ENCODE assay signal across 22 mouse cellular contexts in genomic region chr10:75443017-75443416, GRCm38 (mm10). TPM values are rescaled to one million over a fixed set of nuclear protein-coding genes. Genes with fewer than 3 reads are reported as not detected.
A peak's percentile ranks its signal among the peaks of the same experiment; 100 is the strongest.
DNase-seq lines count a peak whose midpoint lies in the region; ATAC-seq and TF ChIP-seq lines count a peak whose summit lies in the region.
"Had no signal": no experiment of that assay in that cellular context is flagged by ENCODE, and none has a peak within 500 bp of the region (broad histone marks: within the 10 kb centered on the region; RNA-seq: fewer than 3 reads in every experiment).

No protein-coding gene starts in this region.

- no peaks in the 10 kb centered on the region for H3K27me3 ChIP-seq in kidney, adult 2 months (replicated peaks; ENCODE audit: control insufficient read depth, insufficient read depth, low read length)
- no peaks in the 10 kb centered on the region for H3K27me3 ChIP-seq in midbrain, embryonic 11.5 days (ENCODE audit: control insufficient read depth, insufficient read depth, low read length)
- no peaks in the 10 kb centered on the region for H3K27me3 ChIP-seq in midbrain, embryonic 14.5 days (ENCODE audit: control insufficient read depth, insufficient read depth, low read length)
- no peaks in the 10 kb centered on the region for H3K27me3 ChIP-seq in MEL (ENCODE audit: control insufficient read depth in 1 of 2, insufficient read depth in 2 of 2, low read length in 2 of 2)
- H3K27me3 ChIP-seq in stomach, postnatal 0 days (ENCODE audit: control insufficient read depth, insufficient read depth, low read length), result no peaks in the 10 kb centered on the region
- H3K27me3 ChIP-seq: heart, embryonic 13.5 days; hindbrain, embryonic 15.5 days; limb, embryonic 12.5 days; neural tube, embryonic 12.5 days had no signal

- ATAC-seq in midbrain, embryonic 11.5 days (ENCODE audit: low FRiP score), result no peak
- ATAC-seq in midbrain, embryonic 14.5 days (ENCODE audit: low FRiP score, low TSS enrichment), result no peak
- no peak for ATAC-seq in stomach, postnatal 0 days (ENCODE audit: low FRiP score, low TSS enrichment)
- ATAC-seq: forebrain, postnatal 0 days had no signal

- H3K9ac ChIP-seq in midbrain, embryonic 11.5 days (ENCODE audit: low read length), result no peak overlapping the region
- H3K9ac ChIP-seq in midbrain, embryonic 14.5 days (replicated peaks; ENCODE audit: low read length), result no peak overlapping the region
- no peak overlapping the region for H3K9ac ChIP-seq in MEL (ENCODE audit: control insufficient read depth, low read depth, low read length, poor library complexity, severe bottlenecking)
- H3K9ac ChIP-seq in stomach, postnatal 0 days (ENCODE audit: low read length), result no peak overlapping the region
- H3K9ac ChIP-seq: forebrain, postnatal 0 days; heart, embryonic 13.5 days; hindbrain, embryonic 15.5 days; limb, embryonic 12.5 days; liver, embryonic 15.5 days; neural tube, embryonic 12.5 days had no signal

- H3K9me3 ChIP-seq in midbrain, embryonic 11.5 days (ENCODE audit: control insufficient read depth, low read length), result no peaks in the 10 kb centered on the region
- H3K9me3 ChIP-seq in midbrain, embryonic 14.5 days (ENCODE audit: control insufficient read depth, low read length), result no peaks in the 10 kb centered on the region
- H3K9me3 ChIP-seq in MEL (replicated peaks; ENCODE audit: insufficient read depth, low read length), result no peaks in the 10 kb centered on the region
- H3K9me3 ChIP-seq in stomach, postnatal 0 days (ENCODE audit: control insufficient read depth, low read length), result no peaks in the 10 kb centered on the region
- H3K9me3 ChIP-seq: forebrain, embryonic 10.5 days; heart, embryonic 13.5 days; hindbrain, embryonic 15.5 days; limb, embryonic 12.5 days; liver, embryonic 15.5 days; neural tube, embryonic 12.5 days had no signal

- no peak for TF ChIP-seq POLR2A in kidney, adult 2 months (IDR thresholded peaks at IDR 0.05; ENCODE audit: low read depth, low read length)
- no peak for TF ChIP-seq POLR2A in MEL (IDR thresholded peaks at IDR 0.05; ENCODE audit: control insufficient read depth in 1 of 2, insufficient read depth in 1 of 2, low read depth in 1 of 2, low read length in 2 of 2, poor library complexity in 1 of 2)

- TF ChIP-seq CTCF in kidney, adult 2 months (conservative IDR thresholded peaks at IDR 0.05; ENCODE audit: insufficient read depth, insufficient read length, low read depth, low read length), result 0 out of 2 replicates have a peak, but pooled peaks have one; percentile 17
- peak in 2 of 3 experiments; percentile 35 to 54; a peak in 4 of 6 replicates for TF ChIP-seq CTCF in MEL (IDR thresholded peaks at IDR 0.05 in 2 of 3, conservative IDR thresholded peaks at IDR 0.05 in 1 of 3; ENCODE audit: control insufficient read depth in 1 of 3, insufficient read depth in 1 of 3, low read depth in 2 of 3, low read length in 3 of 3, poor library complexity in 1 of 3, severe bottlenecking in 1 of 3)
- peak; percentile 27 for TF ChIP-seq CTCF in stomach, postnatal 0 days (IDR thresholded peaks at IDR 0.05; ENCODE audit: low read depth)

- no peak overlapping the region for H3K4me3 ChIP-seq in kidney, adult 2 months (ENCODE audit: insufficient read depth, low read depth, low read length)
- H3K4me3 ChIP-seq in midbrain, embryonic 11.5 days (ENCODE audit: low read depth, low read length), result no peak overlapping the region
- H3K4me3 ChIP-seq in midbrain, embryonic 14.5 days (replicated peaks; ENCODE audit: low read depth, low read length), result no peak overlapping the region
- H3K4me3 ChIP-seq in MEL (ENCODE audit: control insufficient read depth in 1 of 2, insufficient read depth in 1 of 2, low read depth in 2 of 2, low read length in 2 of 2), result no peak overlapping the region
- H3K4me3 ChIP-seq in stomach, postnatal 0 days (ENCODE audit: low read depth, low read length), result no peak overlapping the region
- H3K4me3 ChIP-seq: forebrain, embryonic 10.5 days; heart, embryonic 13.5 days; hindbrain, embryonic 15.5 days; limb, embryonic 12.5 days; liver, embryonic 15.5 days; neural tube, embryonic 12.5 days had no signal

- no peak overlapping the region for H3K4me2 ChIP-seq in midbrain, embryonic 11.5 days
- H3K4me2 ChIP-seq in midbrain, embryonic 14.5 days (ENCODE audit: low read length), result no peak overlapping the region
- no peak overlapping the region for H3K4me2 ChIP-seq in stomach, postnatal 0 days (replicated peaks; ENCODE audit: low read depth)
- H3K4me2 ChIP-seq: heart, embryonic 13.5 days; hindbrain, embryonic 15.5 days; limb, embryonic 12.5 days; liver, embryonic 15.5 days; neural tube, embryonic 12.5 days had no signal

- H3K4me1 ChIP-seq in kidney, adult 2 months (ENCODE audit: control insufficient read depth, insufficient read depth, low read length), result no peaks in the 10 kb centered on the region
- peaks cover 7% of the 10 kb centered on the region for H3K4me1 ChIP-seq in midbrain, embryonic 11.5 days (ENCODE audit: control insufficient read depth, insufficient read depth, low read length)
- peaks cover 11% of the 10 kb centered on the region for H3K4me1 ChIP-seq in midbrain, embryonic 14.5 days (ENCODE audit: control insufficient read depth, insufficient read depth, low read length)
- H3K4me1 ChIP-seq in MEL (ENCODE audit: control insufficient read depth in 1 of 2, insufficient read depth in 2 of 2, low read length in 2 of 2), result no peaks in the 10 kb centered on the region
- no peaks in the 10 kb centered on the region; the same call in 1 of the 2 replicates for H3K4me1 ChIP-seq in stomach, postnatal 0 days (replicated peaks; ENCODE audit: control insufficient read depth, insufficient read depth)

- peak; percentile 33 for TF ChIP-seq RAD21 in MEL (IDR thresholded peaks at IDR 0.05; ENCODE audit: low read depth, low read length)

- WGBS in kidney, adult 2 months, result 86% methylated on average over 4 of the region's 4 CpGs
- WGBS in midbrain, embryonic 11.5 days, result 81% methylated on average over 4 of the region's 4 CpGs
- WGBS in midbrain, embryonic 14.5 days, result 78% methylated on average over 4 of the region's 4 CpGs
- WGBS in stomach, postnatal 0 days, result 86% methylated on average over 4 of the region's 4 CpGs

- no peak for DNase-seq in kidney, adult 2 months
- no peak for DNase-seq in kidney, postnatal 10 days
- peak; percentile 12 for DNase-seq in midbrain, embryonic 11.5 days (ENCODE audit: low spot score, missing footprints)
- DNase-seq in midbrain, embryonic 14.5 days, result no peak
- peak; percentile 47 for DNase-seq in MEL (ENCODE audit: low read depth, low spot score)
- DNase-seq in stomach, postnatal 0 days (ENCODE audit: low spot score), result no peak
- no peak for DNase-seq in layer of hippocampus, adult 9-11 months
- DNase-seq: adrenal gland, postnatal 25 days; cerebellum, adult 18-20 months; cerebellum, postnatal 25 days; forebrain, postnatal 0 days; kidney, adult 8-10 months; kidney, postnatal 25 days; lung, postnatal 36 days; right cerebral cortex, adult 18-20 months; thymus, postnatal 36 days had no signal

- no peak overlapping the region for H3K27ac ChIP-seq in kidney, adult 2 months (ENCODE audit: insufficient read depth, low read depth, low read length)
- no peak overlapping the region for H3K27ac ChIP-seq in midbrain, embryonic 11.5 days (ENCODE audit: low read depth, low read length)
- no peak overlapping the region for H3K27ac ChIP-seq in midbrain, embryonic 14.5 days (replicated peaks; ENCODE audit: low read depth, low read length)
- no peak overlapping the region for H3K27ac ChIP-seq in MEL (ENCODE audit: control insufficient read depth, low read depth, low read length)
- no peak overlapping the region for H3K27ac ChIP-seq in stomach, postnatal 0 days (replicated peaks)
- H3K27ac ChIP-seq: forebrain, embryonic 10.5 days; heart, embryonic 13.5 days; hindbrain, embryonic 15.5 days; limb, embryonic 12.5 days; liver, embryonic 15.5 days; neural tube, embryonic 12.5 days had no signal

- no peaks in the 10 kb centered on the region for H3K79me2 ChIP-seq in MEL (ENCODE audit: control insufficient read depth, insufficient read depth, low read length, poor library complexity)

- H3K36me3 ChIP-seq in kidney, adult 2 months (ENCODE audit: control insufficient read depth, insufficient read depth, low read length), result no peaks in the 10 kb centered on the region; the same call in 1 of the 2 replicates
- H3K36me3 ChIP-seq in midbrain, embryonic 11.5 days (ENCODE audit: control insufficient read depth, insufficient read depth, low read length), result no peaks in the 10 kb centered on the region
- H3K36me3 ChIP-seq in midbrain, embryonic 14.5 days (ENCODE audit: control insufficient read depth, insufficient read depth, low read length), result no peaks in the 10 kb centered on the region
- no peaks in the 10 kb centered on the region for H3K36me3 ChIP-seq in MEL (ENCODE audit: control insufficient read depth in 1 of 2, insufficient read depth in 2 of 2, low read length in 2 of 2)
- no peaks in the 10 kb centered on the region for H3K36me3 ChIP-seq in stomach, postnatal 0 days (ENCODE audit: control insufficient read depth, insufficient read depth, low read length)
- H3K36me3 ChIP-seq: forebrain, embryonic 10.5 days; heart, embryonic 13.5 days; hindbrain, embryonic 15.5 days; limb, embryonic 12.5 days; liver, embryonic 15.5 days; neural tube, embryonic 12.5 days had no signal

- no peak for TF ChIP-seq EP300 in MEL (IDR thresholded peaks at IDR 0.05; ENCODE audit: low read depth in 1 of 2, low read length in 2 of 2)
- TF ChIP-seq EP300 in stomach, postnatal 0 days (optimal IDR thresholded peaks at IDR 0.05), result no peak

TF ChIP-seq in MEL, 35 proteins besides CTCF, POLR2A, EP300 and RAD21 (continues in another document):
- TF ChIP-seq GATA1 (IDR thresholded peaks at IDR 0.05; ENCODE audit: low read depth, low read length) (no peak), SIN3A (IDR thresholded peaks at IDR 0.05; ENCODE audit: low read length) (no peak), ZNF384 (IDR thresholded peaks at IDR 0.05; ENCODE audit: low read depth, low read length) (0 out of 2 replicates have a peak, but pooled peaks have one; percentile 27), NELFE (IDR thresholded peaks at IDR 0.05; ENCODE audit: low read depth, low read length) (no peak), ETS1 (IDR thresholded peaks at IDR 0.05; ENCODE audit: low read depth, low read length) (no peak), MXI1 (IDR thresholded peaks at IDR 0.05; ENCODE audit: low read depth, low read length) (no peak), USF1 (IDR thresholded peaks at IDR 0.05; ENCODE audit: low read depth, low read length) (peak; percentile 33; the same call in 1 of the 2 replicates), POLR2AphosphoS5 (IDR thresholded peaks at IDR 0.05; ENCODE audit: borderline replicate concordance, low read depth, low read length) (no peak)

RNA-seq across cellular contexts. Expression of gene Upb1, which starts 42.1 kb away (rescaled TPM):
- polyA plus RNA-seq in kidney, adult 2 months (2012; rRNA removed), result 58.4 and 58.5 TPM in 2 replicates
- not detected in 2 replicates for polyA plus RNA-seq in midbrain, embryonic 11.5 days (2014; fragmentation: Nextera tagmentation; extraction: Ambion mirVana)
- 0.11 TPM in 1 of 2 replicates, not detected in the other for polyA plus RNA-seq in midbrain, embryonic 14.5 days (2014; fragmentation: Nextera tagmentation; extraction: Ambion mirVana)
- not detected in 2 replicates for total RNA-seq in MEL (2012; rRNA removed)
- under 1 TPM in 1 of 2 experiments, not detected in 1; 0.03 TPM for polyA plus RNA-seq in MEL (2012; ENCODE audit: insufficient read depth in 1 of 2, insufficient read length in 2 of 2, low read depth in 1 of 2, low replicate concordance in 2 of 2, missing spikeins in 1 of 2)
- 3.8 and 5.3 TPM in 2 replicates for polyA plus RNA-seq in stomach, postnatal 0 days (2015; fragmentation: Nextera tagmentation; extraction: Ambion mirVana)

Comparison
In these comparisons a context has a peak if more than half of its experiments do, and no peak if none do; other contexts are left out.
1. DNase-seq: peak in midbrain, embryonic 11.5 days (single experiment) and MEL (single experiment); none in kidney, adult 2 months (single experiment), kidney, postnatal 10 days (single experiment), midbrain, embryonic 14.5 days (single experiment), stomach, postnatal 0 days (single experiment) and layer of hippocampus, adult 9-11 months (single experiment).
2. Peak in every context shown above with its lines, with median percentiles within 50 percentile points of each other: CTCF ChIP-seq.